Comparison of ENCODE assay signal across 28 mouse cellular contexts in genomic region chr4:120194026-120194425, GRCm38 (mm10). TPM values are rescaled to one million over a fixed set of nuclear protein-coding genes. Genes with fewer than 3 reads are reported as not detected.
DNase-seq lines count a peak whose midpoint lies in the region; ATAC-seq and TF ChIP-seq lines count a peak whose summit lies in the region.
"Had no signal": no experiment of that assay in that cellular context is flagged by ENCODE, and none has a peak within 500 bp of the region (broad histone marks: within the 10 kb centered on the region; RNA-seq: fewer than 3 reads in every experiment).

No protein-coding gene starts in this region.

- no peaks in the 10 kb centered on the region for H3K36me3 ChIP-seq in heart, embryonic 11.5 days (ENCODE audit: control insufficient read depth, insufficient read depth, low read length)
- no peaks in the 10 kb centered on the region for H3K36me3 ChIP-seq in lung, embryonic 15.5 days
- H3K36me3 ChIP-seq in lung, postnatal 0 days (ENCODE audit: insufficient read depth, low read length) = no peaks in the 10 kb centered on the region
- no peaks in the 10 kb centered on the region for H3K36me3 ChIP-seq in stomach, postnatal 0 days (ENCODE audit: control insufficient read depth, insufficient read depth, low read length)
- H3K36me3 ChIP-seq: embryonic facial prominence, embryonic 10.5 days; forebrain, embryonic 15.5 days; G1E; liver, embryonic 13.5 days; neural tube, embryonic 12.5 days had no signal

- ATAC-seq in heart, embryonic 11.5 days (replicated peaks; ENCODE audit: insufficient number of reproducible peaks, low FRiP score, low TSS enrichment) = no peak
- ATAC-seq in lung, embryonic 15.5 days (ENCODE audit: borderline replicate concordance, extremely low read depth, low FRiP score, low TSS enrichment) = peak; percentile 40; the same call in 1 of the 2 replicates
- peak; percentile 65 for ATAC-seq in lung, postnatal 0 days
- no peak for ATAC-seq in stomach, postnatal 0 days (ENCODE audit: low FRiP score, low TSS enrichment)
- ATAC-seq: forebrain, embryonic 15.5 days; inflammation-experienced regulatory T-cells, adult 6 months had no signal

- H3K4me3 ChIP-seq in heart, embryonic 11.5 days (ENCODE audit: low read depth, low read length) = no peak overlapping the region
- H3K4me3 ChIP-seq in lung, embryonic 15.5 days = no peak overlapping the region
- no peak overlapping the region for H3K4me3 ChIP-seq in lung, adult 2 months (replicated peaks; ENCODE audit: extremely low read depth, low read depth, low read length)
- H3K4me3 ChIP-seq in lung, postnatal 0 days (ENCODE audit: low read depth, low read length) = no peak overlapping the region
- H3K4me3 ChIP-seq in stomach, postnatal 0 days (ENCODE audit: low read depth, low read length) = no peak overlapping the region
- H3K4me3 ChIP-seq: embryonic facial prominence, embryonic 10.5 days; forebrain, embryonic 15.5 days; liver, embryonic 13.5 days; neural tube, embryonic 12.5 days had no signal

- 74% methylated on average over 5 of the region's 5 CpGs for WGBS in heart, embryonic 11.5 days (ENCODE audit: insufficient replicate concordance)
- WGBS in lung, embryonic 15.5 days = 54% methylated on average over 5 of the region's 5 CpGs
- WGBS in lung, adult 2 months = 69% methylated on average over 5 of the region's 5 CpGs
- 49% methylated on average over 5 of the region's 5 CpGs for WGBS in lung, postnatal 0 days
- 69% methylated on average over 5 of the region's 5 CpGs for WGBS in stomach, postnatal 0 days

- H3K4me1 ChIP-seq in heart, embryonic 11.5 days (ENCODE audit: control insufficient read depth, insufficient read depth, low read length) = peaks cover 3% of the 10 kb centered on the region; the same call in 1 of the 2 replicates
- H3K4me1 ChIP-seq in lung, embryonic 15.5 days = peaks cover 20% of the 10 kb centered on the region
- H3K4me1 ChIP-seq in lung, adult 2 months (ENCODE audit: control insufficient read depth, insufficient read depth, low read length) = no peaks in the 10 kb centered on the region; the same call in 1 of the 2 replicates
- H3K4me1 ChIP-seq in lung, postnatal 0 days (ENCODE audit: insufficient read depth, low read depth, low read length) = peaks cover 4% of the 10 kb centered on the region; the same call in 1 of the 2 replicates
- H3K4me1 ChIP-seq in stomach, postnatal 0 days (replicated peaks; ENCODE audit: control insufficient read depth, insufficient read depth) = peaks cover 3% of the 10 kb centered on the region; the same call in 1 of the 2 replicates
- H3K4me1 ChIP-seq: liver, embryonic 13.5 days had no signal

- peaks cover 4% of the 10 kb centered on the region; the same call in 1 of the 2 replicates for H3K27me3 ChIP-seq in heart, embryonic 11.5 days (ENCODE audit: control insufficient read depth, insufficient read depth, low read length)
- no peaks in the 10 kb centered on the region for H3K27me3 ChIP-seq in lung, embryonic 15.5 days
- no peaks in the 10 kb centered on the region for H3K27me3 ChIP-seq in lung, postnatal 0 days (replicated peaks; ENCODE audit: insufficient read depth, low read length)
- H3K27me3 ChIP-seq in stomach, postnatal 0 days (ENCODE audit: control insufficient read depth, insufficient read depth, low read length) = no peaks in the 10 kb centered on the region
- H3K27me3 ChIP-seq: forebrain, embryonic 15.5 days; liver, embryonic 13.5 days; neural tube, embryonic 12.5 days had no signal

- no peak for TF ChIP-seq CTCF in lung, adult 2 months (IDR thresholded peaks at IDR 0.05; ENCODE audit: insufficient read depth, low read length)
- no peak for TF ChIP-seq CTCF in lung, postnatal 0 days (IDR thresholded peaks at IDR 0.05)
- no peak for TF ChIP-seq CTCF in stomach, postnatal 0 days (IDR thresholded peaks at IDR 0.05; ENCODE audit: low read depth)

- H3K9ac ChIP-seq in heart, embryonic 11.5 days (ENCODE audit: low read depth, low read length) = no peak overlapping the region
- H3K9ac ChIP-seq in lung, embryonic 15.5 days = no peak overlapping the region
- no peak overlapping the region for H3K9ac ChIP-seq in lung, postnatal 0 days (replicated peaks; ENCODE audit: low read depth)
- no peak overlapping the region for H3K9ac ChIP-seq in stomach, postnatal 0 days (ENCODE audit: low read length)
- H3K9ac ChIP-seq: forebrain, embryonic 15.5 days; hindbrain, embryonic 14.5 days; liver, embryonic 13.5 days; neural tube, embryonic 12.5 days had no signal

- TF ChIP-seq EP300 in lung, postnatal 0 days (IDR thresholded peaks at IDR 0.05) = no peak
- TF ChIP-seq EP300 in stomach, postnatal 0 days (optimal IDR thresholded peaks at IDR 0.05) = no peak

- no peaks in the 10 kb centered on the region for H3K9me3 ChIP-seq in heart, embryonic 11.5 days (replicated peaks; ENCODE audit: control insufficient read depth, low read length)
- no peaks in the 10 kb centered on the region for H3K9me3 ChIP-seq in lung, embryonic 15.5 days
- H3K9me3 ChIP-seq in lung, postnatal 0 days (ENCODE audit: low read length) = no peaks in the 10 kb centered on the region
- H3K9me3 ChIP-seq in stomach, postnatal 0 days (ENCODE audit: control insufficient read depth, low read length) = no peaks in the 10 kb centered on the region
- H3K9me3 ChIP-seq: embryonic facial prominence, embryonic 10.5 days; forebrain, embryonic 15.5 days; liver, embryonic 13.5 days; neural tube, embryonic 12.5 days had no signal

- peak; percentile 45 to 46 for DNase-seq in heart, adult 18-20 months
- DNase-seq in lung, adult 2 months = no peak
- peak; percentile 60 for DNase-seq in lung, postnatal 0 days (ENCODE audit: low spot score)
- no peak for DNase-seq in stomach, postnatal 0 days (ENCODE audit: low spot score)
- no peak for DNase-seq in right cerebral cortex, postnatal 25 days
- DNase-seq: adrenal gland, adult 8-10 months; B cell, adult 2 months; cerebellum, adult 11-12 months; cerebellum, postnatal 10 days; kidney, adult 18-20 months; kidney, postnatal 4 days; liver, embryonic 13.5 days; midbrain, embryonic 14.5 days; thymus, adult 2 months had no signal

- no peak for TF ChIP-seq POLR2A in lung, adult 2 months (IDR thresholded peaks at IDR 0.05; ENCODE audit: borderline replicate concordance, extremely low read depth, low read depth, low read length)

- H3K4me2 ChIP-seq in heart, embryonic 11.5 days = no peak overlapping the region
- no peak overlapping the region for H3K4me2 ChIP-seq in lung, embryonic 15.5 days
- H3K4me2 ChIP-seq in lung, postnatal 0 days (replicated peaks; ENCODE audit: low read depth, low read length) = no peak overlapping the region
- no peak overlapping the region for H3K4me2 ChIP-seq in stomach, postnatal 0 days (replicated peaks; ENCODE audit: low read depth)
- H3K4me2 ChIP-seq: forebrain, embryonic 15.5 days; hindbrain, embryonic 14.5 days; liver, embryonic 13.5 days; neural tube, embryonic 12.5 days had no signal

- H3K27ac ChIP-seq in heart, embryonic 11.5 days (ENCODE audit: low read depth, low read length) = no peak overlapping the region
- no peak overlapping the region for H3K27ac ChIP-seq in lung, embryonic 15.5 days
- no peak overlapping the region for H3K27ac ChIP-seq in lung, postnatal 0 days (ENCODE audit: low read length)
- no peak overlapping the region for H3K27ac ChIP-seq in stomach, postnatal 0 days (replicated peaks)
- H3K27ac ChIP-seq: embryonic facial prominence, embryonic 10.5 days; forebrain, embryonic 15.5 days; hindbrain, embryonic 14.5 days; liver, embryonic 13.5 days; neural tube, embryonic 12.5 days had no signal

RNA-seq across cellular contexts. Expression of gene Edn2, which starts 33.0 kb away (rescaled TPM):
- not detected for total RNA-seq in heart, adult 18-20 months (2021)
- 0.30 and 0.87 TPM in 2 replicates for polyA plus RNA-seq in heart, embryonic 11.5 days (2014; fragmentation: Nextera tagmentation; extraction: Ambion mirVana)
- 0.76 and 1.0 TPM in 2 replicates for polyA plus RNA-seq in lung, embryonic 15.5 days (2015; fragmentation: Nextera tagmentation; extraction: Ambion mirVana)
- 0.27 and 0.68 TPM in 2 replicates for polyA plus RNA-seq in lung, adult 2 months (2012; rRNA removed)
- polyA plus RNA-seq in lung, postnatal 0 days (2015; fragmentation: Nextera tagmentation; extraction: Ambion mirVana) = 0.12 and 0.18 TPM in 2 replicates
- 1.9 and 2.2 TPM in 2 replicates for polyA plus RNA-seq in stomach, postnatal 0 days (2015; fragmentation: Nextera tagmentation; extraction: Ambion mirVana)
- total RNA-seq: adrenal gland, adult 8-10 months; CH12.LX; G1E; granulocyte monocyte progenitor cell, adult 5-6 weeks; heart, postnatal 36 days; left cerebral cortex, adult 18-20 months; left cerebral cortex, postnatal 25 days; megakaryocyte-erythroid progenitor cell, adult 5-6 weeks had no signal
- polyA plus RNA-seq: embryonic facial prominence, embryonic 10.5 days; G1E; hindbrain, embryonic 14.5 days; inflammation-experienced regulatory T-cells, adult 6 months; neural tube, embryonic 12.5 days had no signal

Comparison
In these comparisons a context has a peak if more than half of its experiments do, and no peak if none do; other contexts are left out.
1. DNase-seq: peak in heart, adult 18-20 months (2 of 2) and lung, postnatal 0 days (single experiment); none in lung, adult 2 months (single experiment), stomach, postnatal 0 days (single experiment) and right cerebral cortex, postnatal 25 days (single experiment).
2. ATAC-seq: peak in lung, embryonic 15.5 days (single experiment) and lung, postnatal 0 days (single experiment); none in heart, embryonic 11.5 days (single experiment) and stomach, postnatal 0 days (single experiment).